ENCODE assay signal across 20 mouse cellular contexts in genomic region chr15:77651143-77651542, GRCm38 (mm10). TPM values are rescaled to one million over a fixed set of nuclear protein-coding genes. Genes with fewer than 3 reads are reported as not detected.
A peak's percentile ranks its signal among the peaks of the same experiment; 100 is the strongest.
DNase-seq lines count a peak whose midpoint lies in the region; ATAC-seq and TF ChIP-seq lines count a peak whose summit lies in the region.
"Not testable (repeated sequence)": the region's sequence is repeated elsewhere in the genome, so short reads cannot be mapped to it uniquely, and the experiment has no call there.
"Had no signal": no experiment of that assay in that cellular context is flagged by ENCODE, and none has a peak within 500 bp of the region (broad histone marks: within the 10 kb centered on the region; RNA-seq: fewer than 3 reads in every experiment).

No protein-coding gene starts in this region.

- H3K79me2 ChIP-seq in MEL (ENCODE audit: control insufficient read depth, insufficient read depth, low read length, poor library complexity) = not testable (repeated sequence)

- not testable (repeated sequence) for H3K4me1 ChIP-seq in MEL (ENCODE audit: control insufficient read depth in 1 of 2, insufficient read depth in 2 of 2, low read length in 2 of 2)

- not testable (repeated sequence) for H3K27ac ChIP-seq in MEL (ENCODE audit: control insufficient read depth, low read depth, low read length)

- not testable (repeated sequence) for H3K9ac ChIP-seq in MEL (ENCODE audit: control insufficient read depth, low read depth, low read length, poor library complexity, severe bottlenecking)

- peak; percentile 7 for DNase-seq in MEL (ENCODE audit: low read depth, low spot score)

- ATAC-seq in erythroblast, adult 5-6 weeks (replicated peaks; ENCODE audit: low FRiP score, poor library complexity, severe bottlenecking) = peak; percentile 83
- ATAC-seq in erythroid progenitor cell, adult 5-6 weeks (replicated peaks; ENCODE audit: low FRiP score, poor library complexity, severe bottlenecking) = peak; percentile 81

- TF ChIP-seq POLR2A in MEL (IDR thresholded peaks at IDR 0.05; ENCODE audit: control insufficient read depth in 1 of 2, insufficient read depth in 1 of 2, low read depth in 1 of 2, low read length in 2 of 2, poor library complexity in 1 of 2) = not testable (repeated sequence)

- not testable (repeated sequence) for TF ChIP-seq CTCF in MEL (IDR thresholded peaks at IDR 0.05 in 2 of 3, conservative IDR thresholded peaks at IDR 0.05 in 1 of 3; ENCODE audit: control insufficient read depth in 1 of 3, insufficient read depth in 1 of 3, low read depth in 2 of 3, low read length in 3 of 3, poor library complexity in 1 of 3, severe bottlenecking in 1 of 3)

- not testable (repeated sequence) for TF ChIP-seq RAD21 in MEL (IDR thresholded peaks at IDR 0.05; ENCODE audit: low read depth, low read length)

- TF ChIP-seq EP300 in MEL (IDR thresholded peaks at IDR 0.05; ENCODE audit: low read depth in 1 of 2, low read length in 2 of 2) = not testable (repeated sequence)

- H3K27me3 ChIP-seq in MEL (ENCODE audit: control insufficient read depth in 1 of 2, insufficient read depth in 2 of 2, low read length in 2 of 2) = not testable (repeated sequence)

- not testable (repeated sequence) for H3K4me3 ChIP-seq in MEL (ENCODE audit: control insufficient read depth in 1 of 2, insufficient read depth in 1 of 2, low read depth in 2 of 2, low read length in 2 of 2)

- not testable (repeated sequence) for H3K36me3 ChIP-seq in MEL (ENCODE audit: control insufficient read depth in 1 of 2, insufficient read depth in 2 of 2, low read length in 2 of 2)

- H3K9me3 ChIP-seq in MEL (replicated peaks; ENCODE audit: insufficient read depth, low read length) = not testable (repeated sequence)

RNA-seq across cellular contexts. Expression of gene Apol11b, which starts 8.1 kb away (rescaled TPM):
- total RNA-seq in MEL (2012; rRNA removed) = 0.52 and 1.3 TPM in 2 replicates
- polyA plus RNA-seq in MEL (2012; ENCODE audit: insufficient read depth in 1 of 2, insufficient read length in 2 of 2, low read depth in 1 of 2, low replicate concordance in 2 of 2, missing spikeins in 1 of 2) = under 1 TPM in 1 of 2 experiments, not detected in 1; 0.39 TPM
- total RNA-seq in erythroblast, adult 5-6 weeks (2015; ENCODE audit: low replicate concordance) = 391 and 419 TPM in 2 replicates
- 1,087 and 1,183 TPM in 2 replicates for total RNA-seq in erythroblast, adult 5-6 weeks (2017; ENCODE audit: low replicate concordance)
- total RNA-seq in erythroid progenitor cell, adult 5-6 weeks (2015; ENCODE audit: low replicate concordance) = 138 and 145 TPM in 2 replicates
- total RNA-seq in erythroid progenitor cell, adult 5-6 weeks (2017; ENCODE audit: low replicate concordance) = 338 and 373 TPM in 2 replicates
- total RNA-seq: ES-E14 had no signal
- polyA plus RNA-seq: adrenal gland, adult 2 months; brain, embryonic 14.5 days; G1E; Patski had no signal

RNA-seq across cellular contexts. Expression of gene Apol7e, which starts 47.5 kb away (rescaled TPM):
- total RNA-seq in MEL (2012; rRNA removed) = not detected in 2 replicates
- polyA plus RNA-seq in MEL (2012; ENCODE audit: insufficient read depth in 1 of 2, insufficient read length in 2 of 2, low read depth in 1 of 2, low replicate concordance in 2 of 2, missing spikeins in 1 of 2) = not detected
- total RNA-seq in erythroblast, adult 5-6 weeks (2015; ENCODE audit: low replicate concordance) = 1.0 TPM in 1 of 2 replicates, not detected in the other
- total RNA-seq in erythroblast, adult 5-6 weeks (2017; ENCODE audit: low replicate concordance) = 0.09 TPM in 1 of 2 replicates, not detected in the other
- 0.84 TPM in 1 of 2 replicates, not detected in the other for total RNA-seq in erythroid progenitor cell, adult 5-6 weeks (2015; ENCODE audit: low replicate concordance)
- total RNA-seq in erythroid progenitor cell, adult 5-6 weeks (2017; ENCODE audit: low replicate concordance) = not detected in 2 replicates
- total RNA-seq: adrenal gland, postnatal 14 days; adrenal gland, postnatal 25 days; adrenal gland, postnatal 36 days; CH12.LX; G1E had no signal
- polyA plus RNA-seq: C2C12; cerebellum, adult 2 months; G1E had no signal

RNA-seq across cellular contexts. Expression of gene Gm36245, which starts 52.1 kb away (rescaled TPM):
- not detected in 2 replicates for total RNA-seq in MEL (2012; rRNA removed)
- not detected for polyA plus RNA-seq in MEL (2012; ENCODE audit: insufficient read depth in 1 of 2, insufficient read length in 2 of 2, low read depth in 1 of 2, low replicate concordance in 2 of 2, missing spikeins in 1 of 2)
- not detected in 2 replicates for total RNA-seq in erythroblast, adult 5-6 weeks (2015; ENCODE audit: low replicate concordance)
- not detected in 2 replicates for total RNA-seq in erythroblast, adult 5-6 weeks (2017; ENCODE audit: low replicate concordance)
- total RNA-seq in erythroid progenitor cell, adult 5-6 weeks (2015; ENCODE audit: low replicate concordance) = not detected in 2 replicates
- not detected in 2 replicates for total RNA-seq in erythroid progenitor cell, adult 5-6 weeks (2017; ENCODE audit: low replicate concordance)
- total RNA-seq: adrenal gland, adult 18-20 months; adrenal gland, adult 2 months; adrenal gland, adult 8-10 months; adrenal gland, postnatal 10 days; adrenal gland, postnatal 14 days; adrenal gland, postnatal 25 days; adrenal gland, postnatal 36 days; adrenal gland, postnatal 4 days; CH12.LX; ES-E14; G1E had no signal
- polyA plus RNA-seq: activated CD4-positive, CD25-positive, alpha-beta regulatory T cell, adult 4 months; adrenal gland, adult 2 months; brain, embryonic 14.5 days; C2C12; CD4-positive, CD25-positive, alpha-beta regulatory T cell, adult 4 months; cerebellum, adult 2 months; G1E; Patski had no signal

RNA-seq across cellular contexts. Expression of gene Apol10b, which starts 55.2 kb away (rescaled TPM):
- total RNA-seq in MEL (2012; rRNA removed) = 0.07 and 0.08 TPM in 2 replicates
- polyA plus RNA-seq in MEL (2012; ENCODE audit: insufficient read depth in 1 of 2, insufficient read length in 2 of 2, low read depth in 1 of 2, low replicate concordance in 2 of 2, missing spikeins in 1 of 2) = under 1 TPM in 1 of 2 experiments, not detected in 1; 0.19 TPM
- total RNA-seq in erythroblast, adult 5-6 weeks (2015; ENCODE audit: low replicate concordance) = 0.19 TPM in 1 of 2 replicates, not detected in the other
- total RNA-seq in erythroblast, adult 5-6 weeks (2017; ENCODE audit: low replicate concordance) = 0.17 and 1.1 TPM in 2 replicates
- not detected in 2 replicates for total RNA-seq in erythroid progenitor cell, adult 5-6 weeks (2015; ENCODE audit: low replicate concordance)
- 0.90 TPM in 1 of 2 replicates, not detected in the other for total RNA-seq in erythroid progenitor cell, adult 5-6 weeks (2017; ENCODE audit: low replicate concordance)
- total RNA-seq: ES-E14 had no signal
- polyA plus RNA-seq: adrenal gland, adult 2 months; G1E had no signal

Comparison
In these comparisons a context has a peak if more than half of its experiments do, and no peak if none do; other contexts are left out.
1. RNA of gene Apol11b, which starts 8.1 kb away (total RNA-seq): 391 to 1,183 TPM in erythroblast, adult 5-6 weeks and 138 to 373 TPM in erythroid progenitor cell, adult 5-6 weeks; 0.52 to 1.3 TPM in MEL; every median in the first group is over 10 times any median in the second.